Mouse (Mus musculus) heart, embryonic 13.5 days (tissue): Measurements from ENCODE around the gene Gpcpd1. TPM values are rescaled to one million over a fixed set of nuclear protein-coding genes. Genes with fewer than 3 reads are reported as not detected.

ENCODE experiments used
- ATAC-seq: fragments of 200-750 bp; cut with Nextera tagmentation; 2 replicates; pipeline ENCODE4 v1.8.0; 2017; ENCODE audit warnings: moderate TSS enrichment; ENCODE audit not compliant: insufficient number of reproducible peaks, low FRiP score, low TSS enrichment; ENCODE audit errors: extremely low read depth
- H3K27ac ChIP-seq: fragments of 300-500 bp; sonication (generic); replicated peaks from 2 replicates; pipeline ENCODE4 v1.5.1; 2015; ENCODE audit warnings: moderate library complexity, mild to moderate bottlenecking, inconsistent platforms
- H3K27me3 ChIP-seq: fragments of 300-500 bp; sonication (generic); replicated peaks from 2 replicates; pipeline ENCODE4 v1.6.1; 2015; ENCODE audit warnings: mild to moderate bottlenecking, inconsistent platforms
- H3K36me3 ChIP-seq: fragments of 300-500 bp; sonication (generic); 2 replicates; pipeline ENCODE4 v1.6.1; 2015; ENCODE audit warnings: mild to moderate bottlenecking, inconsistent platforms
- H3K4me1 ChIP-seq: fragments of 300-500 bp; sonication (generic); 2 replicates; pipeline ENCODE4 v1.6.1; 2015; ENCODE audit warnings: inconsistent platforms
- H3K4me2 ChIP-seq: fragments of 300-500 bp; sonication (generic); 2 replicates; pipeline ENCODE4 v1.6.1; 2015; ENCODE audit warnings: inconsistent platforms, mild to moderate bottlenecking, moderate library complexity
- H3K4me3 ChIP-seq: fragments of 300-500 bp; sonication (generic); 2 replicates; pipeline ENCODE4 v1.5.1; 2015; ENCODE audit warnings: moderate library complexity, mild to moderate bottlenecking, inconsistent platforms
- H3K9ac ChIP-seq: fragments of 300-500 bp; sonication (generic); 2 replicates; pipeline ENCODE4 v1.6.1; 2015; ENCODE audit warnings: inconsistent platforms, mild to moderate bottlenecking, moderate library complexity
- H3K9me3 ChIP-seq: fragments of 300-500 bp; sonication (generic); 2 replicates; pipeline ENCODE4 v1.6.1; 2016; ENCODE audit warnings: inconsistent platforms
- WGBS: fragments of 180-500 bp; shearing (Covaris S2); methylation state at CpG from one replicate; pipeline ENCODE4 v1.1.7; 2015; ENCODE audit warnings: mixed read lengths; 5-methylcytosine and 5-hydroxymethylcytosine counted together
- polyA plus RNA-seq: library from polyadenylated mRNA; unstranded; fragments of >200 nt; fragmentation: Nextera tagmentation; extraction: Ambion mirVana; gene quantifications from 2 replicates; pipeline ENCODE4 v1.2.1, GENCODE M21; 2015

Gene Gpcpd1
- polyA plus RNA-seq, 1 experiment from 2014 or later: 31.6 TPM

DNA sequence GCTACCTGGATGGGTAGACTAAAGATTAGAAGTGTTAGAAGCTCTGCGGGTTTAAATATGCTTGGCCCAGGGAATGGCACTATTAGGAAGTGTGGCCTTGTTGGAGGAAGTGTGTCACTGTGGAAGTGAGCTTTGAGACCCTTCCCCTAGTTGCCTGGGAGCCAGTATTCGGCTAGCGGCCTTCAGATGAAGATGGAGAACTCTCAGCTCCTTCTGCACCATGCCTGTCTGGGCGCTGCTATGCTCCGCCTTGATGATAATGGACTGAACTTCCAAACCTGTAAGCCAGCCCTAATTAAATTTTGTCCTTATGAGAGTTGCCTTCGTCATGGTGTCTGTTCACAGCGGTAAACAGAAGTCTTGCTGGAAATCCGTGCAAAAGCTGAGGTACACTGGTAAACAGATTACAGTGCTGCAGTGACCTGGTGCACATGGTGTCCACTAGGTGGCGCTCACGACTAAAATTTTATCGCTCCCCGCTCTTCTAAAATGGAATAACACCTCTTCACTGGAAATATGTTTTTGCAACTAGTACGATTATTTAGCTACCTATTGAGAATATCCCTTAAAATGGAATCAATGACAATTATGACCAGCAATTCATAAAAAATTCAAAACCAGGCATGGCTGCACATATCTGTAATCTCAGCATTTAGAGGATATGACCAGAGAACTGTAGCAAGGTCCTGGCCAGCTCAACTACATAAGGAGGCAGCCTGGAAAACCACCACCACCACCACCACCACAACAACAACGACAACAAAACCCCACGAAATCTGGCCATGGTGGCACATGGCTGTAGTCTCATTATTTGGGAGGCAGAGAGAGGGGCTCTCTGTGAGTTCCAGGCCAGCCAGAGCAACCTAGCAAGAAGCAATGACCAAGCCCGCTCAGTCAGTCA is 71.1 kb downstream of the Gpcpd1 start:
- H3K9me3 ChIP-seq: no peaks in the 10 kb centered on the region
- no peak overlapping the region for H3K4me3 ChIP-seq
- no peak overlapping the region for H3K4me2 ChIP-seq
- H3K27me3 ChIP-seq: peaks cover 19% of the 10 kb centered on the region; the same call in 1 of the 2 replicates
- H3K9ac ChIP-seq: no peak overlapping the region
- WGBS: 27% methylated on average over 16 of the region's 16 CpGs
- H3K27ac ChIP-seq: no peak overlapping the region
- no peak for ATAC-seq
- no peaks in the 10 kb centered on the region for H3K36me3 ChIP-seq
- peaks cover 22% of the 10 kb centered on the region for H3K4me1 ChIP-seq

- H3K27me3 ChIP-seq: peaks cover 19% of the 10 kb centered on the region; the same call in 1 of the 2 replicates
- peaks cover 22% of the 10 kb centered on the region for H3K4me1 ChIP-seq
- 69% methylated on average over 13 of the region's 13 CpGs for WGBS
- no peak overlapping the region for H3K4me2 ChIP-seq
- H3K4me3 ChIP-seq: no peak overlapping the region
- H3K9me3 ChIP-seq: no peaks in the 10 kb centered on the region
- H3K27ac ChIP-seq: no peak overlapping the region
- ATAC-seq: no peak
- H3K36me3 ChIP-seq: no peaks in the 10 kb centered on the region
- no peak overlapping the region for H3K9ac ChIP-seq
These were observed 71.9 kb downstream of the Gpcpd1 start for GRCm38 (mm10) chr2:132515607-132516006.

DNA sequence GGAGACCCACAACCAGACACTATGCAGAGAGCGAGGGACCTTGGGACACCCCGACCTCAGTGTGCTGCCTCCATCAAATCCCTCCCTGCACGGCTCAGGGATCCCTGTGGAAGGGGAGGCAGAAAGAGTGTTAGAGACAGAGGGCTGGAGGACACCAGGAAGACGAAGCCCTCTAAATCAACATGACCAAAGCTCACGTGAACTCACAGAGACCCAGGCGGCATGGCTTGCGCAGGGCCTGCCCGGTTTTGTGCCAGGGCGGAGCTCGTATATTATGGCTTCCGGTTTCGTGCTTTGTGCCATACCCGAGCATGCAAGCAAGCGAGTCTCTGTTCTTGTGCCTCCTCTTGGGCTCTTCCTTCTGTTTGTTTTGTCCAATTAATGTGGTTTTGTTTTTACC is 72.5 kb downstream of the Gpcpd1 start:
- no peak overlapping the region for H3K4me2 ChIP-seq
- H3K36me3 ChIP-seq: no peaks in the 10 kb centered on the region
- ATAC-seq: no peak
- 82% methylated on average over 14 of the region's 14 CpGs for WGBS
- H3K9me3 ChIP-seq: no peaks in the 10 kb centered on the region
- H3K9ac ChIP-seq: no peak overlapping the region
- H3K27me3 ChIP-seq: peaks cover 19% of the 10 kb centered on the region; the same call in 1 of the 2 replicates
- H3K27ac ChIP-seq: no peak overlapping the region
- H3K4me3 ChIP-seq: no peak overlapping the region
- H3K4me1 ChIP-seq: peaks cover 22% of the 10 kb centered on the region

- peaks cover 22% of the 10 kb centered on the region for H3K4me1 ChIP-seq
- H3K4me3 ChIP-seq: no peak overlapping the region
- H3K27me3 ChIP-seq: peaks cover 19% of the 10 kb centered on the region; the same call in 1 of the 2 replicates
- no peak overlapping the region for H3K27ac ChIP-seq
- no peaks in the 10 kb centered on the region for H3K36me3 ChIP-seq
- H3K9me3 ChIP-seq: no peaks in the 10 kb centered on the region
- no peak for ATAC-seq
- no peak overlapping the region for H3K9ac ChIP-seq
- WGBS: 47% methylated on average over 6 of the region's 6 CpGs
- no peak overlapping the region for H3K4me2 ChIP-seq
These were observed 73.2 kb downstream of the Gpcpd1 start for GRCm38 (mm10) chr2:132514353-132514752.

GRCm38 (mm10) chr2:132513371-132514181 is 74.0 kb downstream of the Gpcpd1 start:
- Histone ChIP-seq H3K4me3 (no peak overlapping the region), H3K27me3 (peaks cover 19% of the 10 kb centered on the region; the same call in 1 of the 2 replicates), H3K36me3 (no peaks in the 10 kb centered on the region), H3K27ac (no peak overlapping the region), H3K9ac (no peak overlapping the region), H3K4me1 (peaks cover 20% of the 10 kb centered on the region), H3K9me3 (no peaks in the 10 kb centered on the region), H3K4me2 (no peak overlapping the region)
- 63% methylated on average over 12 of the region's 12 CpGs for WGBS
- ATAC-seq: no peak

DNA sequence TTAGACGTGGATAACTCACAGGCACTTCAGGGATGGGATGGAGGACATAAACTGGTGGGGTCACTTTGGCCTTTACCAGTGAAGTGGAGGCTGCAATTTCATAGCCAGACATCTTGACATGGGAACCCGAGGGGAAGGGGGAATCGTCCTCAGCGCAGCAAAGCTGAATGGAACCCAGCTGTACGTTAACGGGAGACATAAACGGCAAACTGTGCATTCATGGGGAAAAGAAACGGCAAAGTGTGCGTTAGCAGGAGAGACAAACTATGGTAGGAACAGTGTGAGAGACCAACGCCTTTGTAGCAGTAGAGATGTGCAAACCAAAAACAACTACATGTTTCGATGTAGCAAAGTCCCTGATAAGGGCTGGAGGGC is 74.6 kb downstream of the Gpcpd1 start:
- H3K9me3 ChIP-seq: no peaks in the 10 kb centered on the region
- H3K27me3 ChIP-seq: peaks cover 19% of the 10 kb centered on the region; the same call in 1 of the 2 replicates
- peak overlapping the region; percentile 57 for H3K4me2 ChIP-seq
- peaks cover 14% of the 10 kb centered on the region for H3K4me1 ChIP-seq
- no peak overlapping the region for H3K4me3 ChIP-seq
- 63% methylated on average over 11 of the region's 11 CpGs for WGBS
- H3K36me3 ChIP-seq: no peaks in the 10 kb centered on the region
- no peak for ATAC-seq
- no peak overlapping the region for H3K27ac ChIP-seq
- peak overlapping the region; percentile 54; the same call in 1 of the 2 replicates for H3K9ac ChIP-seq

DNA sequence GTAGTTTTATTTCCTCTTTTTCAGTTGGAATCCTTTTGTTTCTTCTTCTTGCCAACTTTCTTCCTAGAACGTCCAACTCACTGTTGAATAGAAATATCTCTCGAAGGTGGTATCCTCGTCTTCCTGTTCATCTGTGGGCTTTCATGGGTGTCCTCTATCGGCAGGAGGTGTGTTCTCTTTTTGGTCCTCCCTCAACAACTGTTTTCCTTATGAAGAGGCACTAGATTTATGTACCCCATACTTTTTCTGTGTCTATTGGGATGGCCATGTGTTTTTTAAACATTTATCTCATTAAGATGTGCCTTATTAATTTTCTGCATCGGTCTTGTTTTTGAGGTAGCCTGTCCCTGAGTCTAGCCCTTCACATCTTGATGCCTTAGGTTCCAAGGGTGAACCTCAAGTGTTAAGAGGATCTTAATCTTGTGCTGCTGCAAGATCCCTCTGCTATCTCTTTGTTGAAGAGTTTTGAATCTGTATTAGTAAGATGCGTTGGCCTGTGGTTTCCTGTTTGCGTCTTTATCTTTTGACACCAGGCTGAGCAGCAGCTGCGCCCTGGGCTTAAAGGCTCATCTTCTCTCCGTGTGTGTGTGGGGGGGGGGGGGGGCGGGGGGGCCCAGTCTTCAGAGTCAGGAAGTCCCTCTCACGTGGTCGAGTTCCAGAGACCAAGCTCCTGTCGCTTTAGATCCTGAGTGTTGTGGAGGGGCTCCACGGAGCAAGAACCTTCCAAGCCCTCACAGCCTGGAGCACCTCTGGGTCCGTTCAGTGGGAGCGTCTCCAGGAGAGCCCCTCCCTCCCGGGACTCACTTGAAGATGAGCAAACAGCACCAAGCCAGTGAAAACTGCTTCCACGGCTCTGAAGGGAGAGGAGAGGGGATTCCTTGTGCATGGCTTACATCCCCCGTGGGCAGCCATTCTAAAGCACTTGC is 75.2 kb downstream of the Gpcpd1 start:
- H3K27ac ChIP-seq: no peak overlapping the region
- H3K4me1 ChIP-seq: peaks cover 16% of the 10 kb centered on the region
- H3K4me3 ChIP-seq: no peak overlapping the region
- H3K9ac ChIP-seq: peak overlapping the region; percentile 54; the same call in 1 of the 2 replicates
- peak overlapping the region; percentile 57 for H3K4me2 ChIP-seq
- WGBS: 25% methylated on average over 19 of the region's 19 CpGs
- peaks cover 19% of the 10 kb centered on the region; the same call in 1 of the 2 replicates for H3K27me3 ChIP-seq
- H3K9me3 ChIP-seq: no peaks in the 10 kb centered on the region
- H3K36me3 ChIP-seq: no peaks in the 10 kb centered on the region
- ATAC-seq: no peak

GRCm38 (mm10) chr2:132511011-132511818 is 76.3 kb downstream of the Gpcpd1 start:
- Histone ChIP-seq H3K27me3 (peaks cover 19% of the 10 kb centered on the region; the same call in 1 of the 2 replicates), H3K4me2 (no peak overlapping the region), H3K4me1 (peaks cover 20% of the 10 kb centered on the region), H3K9ac (no peak overlapping the region), H3K36me3 (no peaks in the 10 kb centered on the region), H3K9me3 (no peaks in the 10 kb centered on the region), H3K4me3 (no peak overlapping the region), H3K27ac (no peak overlapping the region)
- WGBS: 81% methylated on average over 4 of the region's 7 CpGs
- no peak for ATAC-seq

- Histone ChIP-seq H3K36me3 (no peaks in the 10 kb centered on the region), H3K4me1 (peaks cover 20% of the 10 kb centered on the region), H3K4me3 (no peak overlapping the region), H3K9me3 (no peaks in the 10 kb centered on the region), H3K27me3 (peaks cover 6% of the 10 kb centered on the region; the same call in 1 of the 2 replicates), H3K9ac (no peak overlapping the region), H3K4me2 (no peak overlapping the region), H3K27ac (no peak overlapping the region)
- ATAC-seq: no peak
- 86% methylated on average over 1 of the region's 1 CpGs for WGBS
These were observed 77.8 kb downstream of the Gpcpd1 start for GRCm38 (mm10) chr2:132509714-132510113.

DNA sequence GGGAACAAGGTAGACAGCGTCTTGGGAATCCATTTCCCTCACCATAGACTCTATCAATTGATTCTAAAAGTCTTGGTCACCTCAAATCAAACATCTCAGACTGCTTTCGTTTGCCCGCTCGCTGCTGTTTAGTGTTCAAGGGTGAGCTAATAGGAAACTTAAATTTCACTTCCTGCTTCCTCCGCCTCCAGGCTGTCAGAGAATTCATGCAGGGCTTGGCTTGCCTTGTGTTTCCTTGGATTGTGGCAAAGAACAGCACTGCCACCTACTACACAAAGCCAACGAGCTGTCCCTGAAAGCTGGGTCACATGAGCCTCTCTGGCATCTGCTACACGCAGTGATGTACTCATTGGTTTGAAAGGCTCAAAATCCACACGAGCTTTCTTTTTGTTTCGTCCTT is 78.3 kb downstream of the Gpcpd1 start:
- Histone ChIP-seq H3K27me3 (0 out of 2 replicates have a peak, but pooled peaks cover 4% of the 10 kb centered on the region), H3K9ac (no peak overlapping the region), H3K9me3 (no peaks in the 10 kb centered on the region), H3K27ac (no peak overlapping the region), H3K36me3 (no peaks in the 10 kb centered on the region), H3K4me1 (peaks cover 20% of the 10 kb centered on the region), H3K4me2 (no peak overlapping the region), H3K4me3 (no peak overlapping the region)
- WGBS: 71% methylated on average over 9 of the region's 9 CpGs
- no peak for ATAC-seq
